Mouse (Mus musculus) erythroblast, embryonic 14.5 days (primary cell): Measurements from ENCODE around the gene Safb2.

ENCODE experiments used
- GATA1 ChIP-seq: IDR thresholded peaks from 2 replicates; pipeline ENCODE4 v1.6.1; 2012; ENCODE audit warnings: low read length, inconsistent platforms, mixed read lengths
- TAL1 ChIP-seq: IDR thresholded peaks from 3 replicates; pipeline ENCODE4 v1.6.1; 2012; ENCODE audit warnings: low read length, inconsistent platforms, mixed read lengths

GRCm38 (mm10) chr17:56536874-56537273, 47.5 kb downstream of the Safb2 start:
- TF ChIP-seq GATA1 (no peak), TAL1 (no peak)
